Mouse (Mus musculus): ENCODE measurements at regions not wholly inside any gene's neighbourhood (a gene's known extent, or its start where the extent isn't known, plus 50 kb on each side); places are given as distances from the start of the nearest gene placed in this dataset.

GRCm38 (mm10) chr6:31924669-31925046, 125.4 kb upstream of the 1700012A03Rik start:
- TF ChIP-seq CTCF (IDR thresholded peaks at IDR 0.05; ENCODE audit: extremely low read depth, insufficient read depth, insufficient read length, insufficient replicate concordance) (no peak), POLR2A (IDR thresholded peaks at IDR 0.05; ENCODE audit: low read depth, low read length) (no peak)

Data from spleen, adult 2 months (tissue).